11 mouse cellular contexts compared by ENCODE assay signal in the genomic region with DNA sequence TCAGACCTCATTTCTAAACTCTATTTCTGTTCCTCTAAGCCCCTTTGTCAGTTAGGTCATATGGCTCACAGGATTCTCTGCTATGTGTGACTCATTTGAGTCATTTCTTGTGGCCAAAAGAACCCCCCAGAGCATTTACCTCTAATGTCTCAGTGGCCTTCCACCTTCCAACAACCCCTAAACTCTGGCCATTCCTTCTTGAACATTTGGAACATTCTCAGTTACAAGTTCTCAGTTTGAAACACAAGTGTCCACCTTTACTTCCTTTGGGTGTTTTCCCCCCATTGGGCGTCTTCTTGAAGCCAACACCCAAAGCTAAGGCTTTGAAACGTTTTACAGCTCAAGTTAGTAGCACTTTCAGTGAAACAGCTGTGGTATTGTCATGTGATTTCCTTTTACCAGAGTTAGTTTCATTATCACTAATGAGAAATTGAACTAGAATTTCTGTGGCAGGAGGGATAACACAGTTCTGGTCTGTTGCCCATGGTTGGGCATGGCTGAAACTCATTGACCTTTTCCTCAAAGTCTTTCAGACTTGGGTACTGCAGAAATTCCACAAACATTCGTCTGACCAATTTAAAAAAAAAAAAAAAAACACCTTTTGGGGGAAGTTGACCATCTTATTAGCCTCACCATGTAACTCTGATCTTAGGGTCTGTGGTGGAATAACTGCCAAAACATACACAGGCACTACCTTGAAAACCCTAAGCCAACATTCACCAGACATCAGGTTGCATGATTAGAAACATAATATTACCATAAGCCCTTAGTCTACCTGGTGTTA.
DNase-seq lines count a peak whose midpoint lies in the region; ATAC-seq and TF ChIP-seq lines count a peak whose summit lies in the region.
"Had no signal": no experiment of that assay in that cellular context is flagged by ENCODE, and none has a peak within 500 bp of the region (broad histone marks: within the 10 kb centered on the region; RNA-seq: fewer than 3 reads in every experiment).

No protein-coding gene starts in this region.

- WGBS in kidney, embryonic 15.5 days = 33% methylated on average over 3 of the region's 3 CpGs
- WGBS in midbrain, embryonic 14.5 days = 60% methylated on average over 3 of the region's 3 CpGs
- WGBS in midbrain, embryonic 11.5 days = 66% methylated on average over 3 of the region's 3 CpGs

- H3K4me2 ChIP-seq in kidney, embryonic 15.5 days = no peak overlapping the region
- H3K4me2 ChIP-seq in midbrain, embryonic 14.5 days (ENCODE audit: low read length) = no peak overlapping the region
- H3K4me2 ChIP-seq in midbrain, embryonic 11.5 days = no peak overlapping the region

- H3K27ac ChIP-seq in kidney, embryonic 15.5 days = 0 out of 2 replicates have a peak overlapping the region, but pooled peaks have one; percentile 18
- no peak overlapping the region for H3K27ac ChIP-seq in midbrain, embryonic 14.5 days (replicated peaks; ENCODE audit: low read depth, low read length)
- H3K27ac ChIP-seq in midbrain, embryonic 11.5 days (ENCODE audit: low read depth, low read length) = no peak overlapping the region
- H3K27ac ChIP-seq: limb, embryonic 10.5 days had no signal

- no peak for TF ChIP-seq CTCF in Patski (IDR thresholded peaks at IDR 0.05)

- POLR2A ChIA-PET in Patski (lab: Charles Lee) = interaction anchor here (0.5 to 1.4 kb wide), 8 partner anchors 34 to 183 kb away, joined by 3 to 8 read pairs (median 3); no protein-coding TSS in a partner anchor

- no peaks in the 10 kb centered on the region for H3K9me3 ChIP-seq in kidney, embryonic 15.5 days (replicated peaks)
- H3K9me3 ChIP-seq in midbrain, embryonic 14.5 days (ENCODE audit: control insufficient read depth, low read length) = no peaks in the 10 kb centered on the region
- H3K9me3 ChIP-seq in midbrain, embryonic 11.5 days (ENCODE audit: control insufficient read depth, low read length) = no peaks in the 10 kb centered on the region
- H3K9me3 ChIP-seq: limb, embryonic 10.5 days had no signal

- H3K36me3 ChIP-seq in kidney, embryonic 15.5 days = no peaks in the 10 kb centered on the region
- H3K36me3 ChIP-seq in splenic B cell, adult 2 months (ENCODE audit: control insufficient read depth, insufficient read depth, low read length, poor library complexity, severe bottlenecking) = no peaks in the 10 kb centered on the region
- no peaks in the 10 kb centered on the region for H3K36me3 ChIP-seq in midbrain, embryonic 14.5 days (ENCODE audit: control insufficient read depth, insufficient read depth, low read length)
- no peaks in the 10 kb centered on the region for H3K36me3 ChIP-seq in midbrain, embryonic 11.5 days (ENCODE audit: control insufficient read depth, insufficient read depth, low read length)
- H3K36me3 ChIP-seq: limb, embryonic 10.5 days had no signal

- CTCF ChIA-PET in Patski (lab: Charles Lee) = interaction anchor here (1.0 kb wide), 1 partner anchor 117 kb away, joined by 5 read pairs; no protein-coding TSS in a partner anchor

- peak; percentile 20 for DNase-seq in lung, postnatal 36 days
- no peak for DNase-seq in lung, postnatal 4 days
- peak; percentile 86 for DNase-seq in Patski (ENCODE audit: low read depth, low spot score)
- peak; percentile 82 for DNase-seq in splenic B cell, adult 2 months (ENCODE audit: low read depth, low spot score)
- DNase-seq in gastrocnemius, adult 8-10 months (ENCODE audit: low spot score in 2 of 2) = no peak
- DNase-seq in midbrain, embryonic 14.5 days = no peak
- DNase-seq in midbrain, embryonic 11.5 days (ENCODE audit: low spot score, missing footprints) = no peak
- DNase-seq: right cerebral cortex, adult 18-20 months had no signal

- in situ Hi-C loops in Patski (cut with MboI; ENCODE audit: low pct_unique_long_range_greater_than_20kb) = loop anchor here (10.0 kb wide), 2 partner anchors 178 to 208 kb away; no protein-coding TSS in a partner anchor

- peak; percentile 68 for ATAC-seq in Patski
- peak; percentile 33; the same call in 1 of the 2 replicates for ATAC-seq in kidney, embryonic 15.5 days (replicated peaks; ENCODE audit: low FRiP score)
- ATAC-seq in midbrain, embryonic 14.5 days (ENCODE audit: low FRiP score, low TSS enrichment) = no peak
- ATAC-seq in midbrain, embryonic 11.5 days (ENCODE audit: low FRiP score) = no peak
- ATAC-seq: lung, postnatal 0 days had no signal

- H3K4me3 ChIP-seq in kidney, embryonic 15.5 days (replicated peaks) = no peak overlapping the region
- no peak overlapping the region for H3K4me3 ChIP-seq in midbrain, embryonic 14.5 days (replicated peaks; ENCODE audit: low read depth, low read length)
- no peak overlapping the region for H3K4me3 ChIP-seq in midbrain, embryonic 11.5 days (ENCODE audit: low read depth, low read length)
- H3K4me3 ChIP-seq: limb, embryonic 10.5 days had no signal

- H3K4me1 ChIP-seq in kidney, embryonic 15.5 days = no peaks in the 10 kb centered on the region
- no peaks in the 10 kb centered on the region for H3K4me1 ChIP-seq in midbrain, embryonic 14.5 days (ENCODE audit: control insufficient read depth, insufficient read depth, low read length)
- no peaks in the 10 kb centered on the region for H3K4me1 ChIP-seq in midbrain, embryonic 11.5 days (ENCODE audit: control insufficient read depth, insufficient read depth, low read length)
- H3K4me1 ChIP-seq: limb, embryonic 10.5 days had no signal

- no peak overlapping the region for H3K9ac ChIP-seq in kidney, embryonic 15.5 days
- H3K9ac ChIP-seq in midbrain, embryonic 14.5 days (replicated peaks; ENCODE audit: low read length) = no peak overlapping the region
- no peak overlapping the region for H3K9ac ChIP-seq in midbrain, embryonic 11.5 days (ENCODE audit: low read length)

- no peaks in the 10 kb centered on the region for H3K27me3 ChIP-seq in Patski
- no peaks in the 10 kb centered on the region for H3K27me3 ChIP-seq in kidney, embryonic 15.5 days
- no peaks in the 10 kb centered on the region for H3K27me3 ChIP-seq in splenic B cell, adult 2 months (ENCODE audit: control insufficient read depth, insufficient read depth, low read length, poor library complexity, severe bottlenecking)
- H3K27me3 ChIP-seq in midbrain, embryonic 14.5 days (ENCODE audit: control insufficient read depth, insufficient read depth, low read length) = no peaks in the 10 kb centered on the region
- H3K27me3 ChIP-seq in midbrain, embryonic 11.5 days (ENCODE audit: control insufficient read depth, insufficient read depth, low read length) = no peaks in the 10 kb centered on the region

Comparison
In these comparisons a context has a peak if more than half of its experiments do, and no peak if none do; other contexts are left out.
1. DNase-seq: peak in lung, postnatal 36 days (single experiment), Patski (single experiment) and splenic B cell, adult 2 months (single experiment); none in lung, postnatal 4 days (0 of 2), gastrocnemius, adult 8-10 months (0 of 2), midbrain, embryonic 14.5 days (single experiment) and midbrain, embryonic 11.5 days (single experiment).
2. ATAC-seq: peak in Patski (single experiment) and kidney, embryonic 15.5 days (single experiment); none in midbrain, embryonic 14.5 days (single experiment) and midbrain, embryonic 11.5 days (single experiment).